Mouse (Mus musculus): ENCODE data around the gene Casp7.

Gene Casp7

GRCm38 (mm10) chr19:56470286-56471020, 73.5 kb downstream of the Casp7 start:
- DNase-seq (ENCODE audit: low read depth, low spot score) = no peak

GRCm38 (mm10) chr19:56471934-56472333, 75.0 kb downstream of the Casp7 start:
- DNase-seq (ENCODE audit: low read depth, low spot score) = no peak

- peak; percentile 66 for DNase-seq (ENCODE audit: low read depth, low spot score)
These were observed 78.1 kb downstream of the Casp7 start for GRCm38 (mm10) chr19:56474869-56475550.

DNA sequence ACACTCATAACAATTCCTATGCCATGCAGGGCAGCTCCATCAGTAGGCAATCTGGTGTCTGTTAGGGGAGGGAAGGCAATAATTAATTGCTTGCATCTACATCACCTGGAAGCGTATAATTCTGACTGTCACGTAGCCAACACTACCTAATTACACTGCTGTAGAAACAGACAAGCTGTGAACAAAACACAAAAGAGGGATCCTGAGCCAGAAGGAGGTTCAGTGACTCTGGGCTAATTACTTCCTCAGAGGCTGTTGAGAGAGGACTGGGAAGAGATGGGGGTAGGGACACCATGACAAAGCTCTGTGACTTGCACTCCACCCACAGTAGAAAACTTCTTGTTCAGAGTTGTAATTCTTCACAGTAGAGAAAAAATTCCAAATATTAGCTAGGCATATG, 79.6 kb downstream of the Casp7 start:
- no peak for DNase-seq (ENCODE audit: low read depth, low spot score)

- DNase-seq (ENCODE audit: low read depth, low spot score) = no peak
These were observed 80.3 kb downstream of the Casp7 start for GRCm38 (mm10) chr19:56477253-56477652.

- peak; percentile 22 for DNase-seq (ENCODE audit: low read depth, low spot score)
These were observed 80.9 kb downstream of the Casp7 start for GRCm38 (mm10) chr19:56477832-56478231.

DNA sequence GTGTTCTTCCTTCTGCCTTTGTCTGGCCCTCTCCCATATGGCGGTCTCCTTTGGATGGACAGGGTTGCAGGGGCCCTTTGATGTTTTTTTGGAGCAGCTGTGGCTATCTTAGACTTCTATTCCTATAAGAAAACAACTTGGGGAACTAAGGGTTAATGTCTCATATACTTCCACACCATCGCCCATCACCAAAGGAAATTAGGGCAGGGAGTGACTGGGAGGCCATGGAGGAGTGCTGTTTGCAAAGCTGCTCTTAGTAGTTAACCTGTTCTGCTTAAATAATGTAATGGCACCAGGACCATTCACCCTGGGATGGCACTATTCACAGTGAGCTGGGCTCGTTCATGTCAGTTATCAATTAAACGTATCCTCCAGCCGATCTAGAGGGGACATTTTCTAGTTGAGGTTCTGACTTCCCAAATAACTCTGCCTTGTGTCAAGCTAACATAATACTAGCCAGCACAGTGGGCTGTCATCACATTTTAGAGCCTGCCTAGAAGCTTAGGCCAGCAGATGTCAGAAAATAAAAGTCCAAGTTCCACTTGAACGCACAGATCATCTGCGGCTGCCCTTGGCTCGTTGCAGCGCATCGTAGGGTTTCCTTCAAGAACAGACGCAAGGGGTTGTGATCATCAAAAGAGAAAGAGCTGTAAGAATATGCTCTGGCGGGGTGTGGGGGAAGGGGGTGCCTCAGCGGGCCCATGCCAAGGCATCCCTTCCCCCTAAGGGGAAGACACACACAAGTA, 87.9 kb downstream of the Casp7 start:
- no peak for DNase-seq (ENCODE audit: low read depth, low spot score)

DNA sequence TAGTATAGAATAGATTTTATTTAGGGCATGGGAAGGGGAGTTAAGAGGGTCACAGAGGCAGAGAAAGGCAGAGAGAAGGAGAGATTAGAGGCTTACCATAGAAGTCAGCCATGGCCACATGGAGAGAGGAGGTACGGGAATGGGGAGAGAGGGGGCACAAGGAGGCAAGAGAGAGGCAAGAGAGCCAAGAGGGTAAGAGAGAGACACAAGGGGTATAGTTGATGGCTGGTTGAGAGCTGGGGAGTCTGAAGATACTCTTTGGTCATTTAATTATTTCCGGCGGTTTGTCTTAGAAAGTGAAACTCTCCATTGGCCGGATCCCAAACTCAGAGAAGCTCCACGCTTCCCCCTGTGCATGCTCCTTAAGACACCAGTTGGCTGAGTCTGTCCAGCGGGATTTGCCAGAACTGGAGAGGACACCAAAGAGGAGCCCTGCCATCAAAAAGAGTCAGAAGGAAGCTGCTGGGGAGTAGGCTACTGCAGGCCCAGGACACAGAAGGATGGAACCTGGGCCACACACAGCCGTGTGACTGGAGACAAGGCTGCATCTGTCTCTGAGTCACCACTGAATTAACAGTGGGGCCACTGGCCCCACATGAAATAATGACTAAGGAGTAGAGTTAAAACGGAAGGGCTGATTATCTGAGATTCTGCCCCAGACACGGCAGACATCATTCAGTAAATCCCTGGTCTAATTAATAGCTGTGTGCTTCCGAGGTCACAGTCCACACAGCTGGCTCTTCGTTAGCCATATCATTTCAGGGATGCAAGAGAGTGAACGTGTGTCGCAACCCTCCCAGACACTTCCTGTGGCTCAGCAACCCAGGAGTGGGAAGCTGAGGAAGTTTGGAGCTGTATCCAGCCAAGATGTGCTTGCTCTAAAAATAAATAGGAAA, 88.7 kb downstream of the Casp7 start:
- DNase-seq (ENCODE audit: low read depth, low spot score) = no peak

DNA sequence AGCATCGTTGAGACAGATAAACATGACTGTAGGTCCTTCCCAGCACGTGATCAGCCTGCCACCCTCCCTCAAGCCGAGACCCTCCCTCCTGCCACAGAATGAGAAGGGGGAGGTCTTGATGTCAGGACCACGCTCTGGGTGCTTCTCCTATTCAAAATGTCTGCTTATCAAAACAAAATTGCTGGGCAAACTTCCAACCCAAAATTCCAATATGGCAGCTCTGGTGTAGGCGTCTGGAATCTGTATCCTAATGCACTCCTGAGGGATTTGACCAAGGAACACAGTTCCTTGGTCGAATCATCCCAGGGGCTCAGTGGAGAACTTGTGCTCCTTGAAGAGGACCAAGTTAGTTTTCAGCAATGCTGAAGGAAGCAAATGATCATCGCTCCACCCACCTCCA, 90.0 kb downstream of the Casp7 start:
- no peak for DNase-seq (ENCODE audit: low read depth, low spot score)

DNA sequence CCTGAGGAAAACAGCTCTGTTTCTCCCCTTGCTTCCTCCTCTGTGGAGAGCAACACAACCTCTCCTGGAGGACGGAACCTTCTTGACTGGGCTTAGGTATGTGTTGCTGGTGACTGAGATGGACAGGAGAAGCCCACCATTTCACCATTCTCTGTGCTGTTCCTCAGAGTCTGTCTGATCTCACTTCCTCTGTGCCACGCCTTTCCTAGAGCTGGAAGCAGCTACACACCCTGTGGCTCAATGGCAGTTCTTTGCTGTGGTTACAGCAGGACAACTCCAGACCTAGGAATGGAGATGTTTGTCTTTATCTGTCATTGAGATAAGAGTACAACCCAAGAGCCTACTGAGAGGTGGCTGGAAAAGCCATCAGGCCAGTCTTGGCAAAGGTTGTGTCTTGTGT, 90.4 kb downstream of the Casp7 start:
- DNase-seq (ENCODE audit: low read depth, low spot score) = no peak

- no peak for DNase-seq (ENCODE audit: low read depth, low spot score)
These were observed 92.7 kb downstream of the Casp7 start for GRCm38 (mm10) chr19:56489601-56490000.
